Mouse (Mus musculus) lung, embryonic 14.5 days (tissue): ENCODE measurements at regions not wholly inside any gene's neighbourhood (a gene's known extent, or its start where the extent isn't known, plus 50 kb on each side); places are given as distances from the start of the nearest gene placed in this dataset.
A peak's percentile ranks its signal among the peaks of the same experiment; 100 is the strongest.

Experiments used
- ATAC-seq: fragments of 200-750 bp; cut with Nextera tagmentation; 2 replicates; pipeline ENCODE4 v1.8.0; 2017; ENCODE audit warnings: mild to moderate bottlenecking, moderate TSS enrichment, moderate library complexity; ENCODE audit not compliant: insufficient read depth
- DNase-seq: peaks from one replicate; pipeline ENCODE4 v3.0.0-alpha.2; 2015
- H3K27ac ChIP-seq: fragments of 300-500 bp; sonication (generic); 2 replicates; pipeline ENCODE4 v1.5.1; 2014; ENCODE audit warnings: low read depth, mild to moderate bottlenecking, moderate library complexity
- H3K27me3 ChIP-seq: fragments of 300-500 bp; sonication (generic); 2 replicates; pipeline ENCODE4 v1.6.1; 2014; ENCODE audit warnings: low read length, control low read depth; ENCODE audit not compliant: insufficient read depth
- H3K36me3 ChIP-seq: fragments of 300-500 bp; sonication (generic); 2 replicates; pipeline ENCODE4 v1.6.1; 2014; ENCODE audit warnings: control low read depth; ENCODE audit not compliant: insufficient read depth
- H3K4me1 ChIP-seq: fragments of 300-500 bp; sonication (generic); 2 replicates; pipeline ENCODE4 v1.6.1; 2014; ENCODE audit warnings: antibody characterized with exemption, control low read depth; ENCODE audit not compliant: insufficient read depth
- H3K4me2 ChIP-seq: fragments of 300-500 bp; sonication (generic); 2 replicates; pipeline ENCODE4 v1.6.1; 2014; ENCODE audit warnings: mild to moderate bottlenecking
- H3K4me3 ChIP-seq: fragments of 300-500 bp; sonication (generic); 2 replicates; pipeline ENCODE4 v1.5.1; 2014; ENCODE audit warnings: low read depth, low read length
- H3K9ac ChIP-seq: fragments of 300-500 bp; sonication (generic); 2 replicates; pipeline ENCODE4 v1.6.1; 2014
- H3K9me3 ChIP-seq: fragments of 300-500 bp; sonication (generic); 2 replicates; pipeline ENCODE4 v1.6.1; 2016; ENCODE audit warnings: low read depth, low read length, control low read depth
- CTCF ChIP-seq: IDR thresholded peaks from 2 replicates; pipeline ENCODE4 v1.5.1; 2016; ENCODE audit warnings: antibody characterized with exemption, low read depth
- WGBS: fragments of 180-500 bp; shearing (Covaris S2); extraction: QIAGEN DNeasy Blood & Tissue Kit; methylation state at CpG from one replicate; pipeline ENCODE4 v1.1.7; 2014; 5-methylcytosine and 5-hydroxymethylcytosine counted together

DNA sequence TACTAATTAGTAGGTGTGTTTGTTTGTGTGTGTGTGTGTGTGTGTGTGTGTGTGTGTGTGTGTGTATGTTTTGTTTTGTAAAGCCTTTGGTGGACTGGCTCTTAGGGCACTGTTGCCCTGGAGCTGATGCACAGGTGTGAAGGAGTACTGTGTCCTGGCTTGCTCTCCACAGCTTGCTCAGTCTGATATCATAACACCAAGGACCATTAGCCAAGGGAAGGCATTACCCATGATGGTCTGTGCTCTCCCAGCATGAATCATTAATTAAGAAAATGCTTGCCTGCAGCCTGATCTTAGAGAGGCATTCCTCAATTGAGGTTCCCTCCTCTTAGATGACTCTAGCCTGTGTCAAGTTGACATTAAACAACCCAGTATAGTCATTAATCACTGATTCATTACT, 54.7 kb downstream of the Spry2 start:
- ATAC-seq (no peak), DNase-seq (no peak)
- no peak for TF ChIP-seq CTCF
- Histone ChIP-seq H3K9ac (no peak overlapping the region), H3K4me3 (no peak overlapping the region), H3K27ac (no peak overlapping the region), H3K27me3 (no peaks in the 10 kb centered on the region), H3K36me3 (no peaks in the 10 kb centered on the region), H3K9me3 (no peaks in the 10 kb centered on the region), H3K4me1 (no peaks in the 10 kb centered on the region), H3K4me2 (no peak overlapping the region)

DNA sequence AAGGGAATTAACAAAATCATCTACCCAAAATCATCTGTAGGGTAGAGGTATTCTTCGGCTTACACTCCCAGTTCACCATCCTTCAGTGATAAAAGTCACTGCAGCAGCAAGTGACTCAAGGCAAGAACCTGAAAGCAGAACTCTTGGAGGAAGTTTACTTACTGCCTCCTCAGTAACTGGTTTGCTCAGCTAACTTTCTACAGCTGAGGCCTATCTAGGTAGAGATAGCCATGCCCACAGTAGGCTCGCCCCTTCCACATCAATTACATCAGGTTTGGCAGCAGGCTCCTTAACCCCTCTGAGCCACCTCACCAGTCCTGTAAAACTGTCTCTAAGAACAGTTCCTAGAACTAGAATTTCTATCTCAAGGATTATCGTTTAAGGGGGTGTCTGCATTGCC, 59.1 kb downstream of the Spry2 start:
- Histone ChIP-seq H3K9me3 (no peaks in the 10 kb centered on the region), H3K4me1 (no peaks in the 10 kb centered on the region), H3K36me3 (no peaks in the 10 kb centered on the region), H3K4me3 (no peak overlapping the region), H3K27ac (no peak overlapping the region), H3K4me2 (no peak overlapping the region), H3K9ac (no peak overlapping the region), H3K27me3 (no peaks in the 10 kb centered on the region)
- ATAC-seq (no peak), DNase-seq (no peak)
- 56% methylated on average over 3 of the region's 3 CpGs for WGBS
- TF ChIP-seq CTCF: no peak

DNA sequence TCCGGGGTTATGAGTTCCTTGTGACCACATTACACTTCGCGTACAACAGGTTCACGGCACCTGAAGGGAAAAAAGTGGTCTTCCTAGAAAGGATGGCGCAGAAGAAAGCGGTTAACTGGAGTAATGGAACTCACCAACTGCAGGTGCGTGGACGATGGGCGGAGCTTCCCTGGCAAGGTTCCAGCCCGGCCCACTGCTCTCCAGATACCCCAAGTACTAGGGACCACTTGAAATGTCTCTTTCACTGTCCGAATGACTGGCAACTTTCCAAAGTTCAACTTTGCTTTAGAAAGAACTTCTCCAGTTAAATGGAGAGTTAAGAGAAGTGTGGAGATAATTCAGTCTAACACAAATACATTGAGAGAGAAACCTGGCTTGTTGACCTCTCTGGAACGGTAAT, 65.9 kb downstream of the Spry2 start:
- WGBS: 66% methylated on average over 12 of the region's 12 CpGs
- ATAC-seq (peak; percentile 82), DNase-seq (peak; percentile 85)
- no peak for TF ChIP-seq CTCF
- Histone ChIP-seq H3K36me3 (no peaks in the 10 kb centered on the region), H3K27ac (no peak overlapping the region), H3K4me3 (no peak overlapping the region), H3K9me3 (no peaks in the 10 kb centered on the region), H3K27me3 (no peaks in the 10 kb centered on the region), H3K9ac (no peak overlapping the region), H3K4me1 (no peaks in the 10 kb centered on the region), H3K4me2 (no peak overlapping the region)

DNA sequence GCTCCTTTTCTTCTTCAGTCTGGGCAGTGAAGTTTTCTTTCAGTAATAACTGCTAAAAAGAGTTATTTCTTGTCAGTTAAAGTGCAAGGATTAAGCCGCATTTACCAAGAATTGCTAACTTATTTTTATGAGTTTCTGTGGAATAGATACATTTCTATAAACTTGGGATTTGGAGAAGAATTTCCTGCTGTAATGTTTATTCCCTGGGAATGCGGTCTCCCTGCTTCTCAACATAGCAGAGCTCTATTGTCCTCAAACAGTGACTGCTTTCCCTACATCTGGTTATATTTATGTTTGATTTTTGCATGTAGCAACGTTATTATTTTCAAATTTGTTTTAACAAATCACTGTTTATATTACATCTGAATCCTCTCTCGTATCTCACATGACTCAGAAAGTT, 66.3 kb downstream of the Spry2 start:
- no peak overlapping the region for H3K9ac ChIP-seq
- no peak overlapping the region for H3K4me3 ChIP-seq
- TF ChIP-seq CTCF: no peak
- H3K27me3 ChIP-seq: no peaks in the 10 kb centered on the region
- H3K4me1 ChIP-seq: no peaks in the 10 kb centered on the region
- no peak overlapping the region for H3K27ac ChIP-seq
- WGBS: 51% methylated on average over 4 of the region's 4 CpGs
- DNase-seq (no peak), ATAC-seq (no peak; the same call in 1 of the 2 replicates)
- no peak overlapping the region for H3K4me2 ChIP-seq
- H3K36me3 ChIP-seq: no peaks in the 10 kb centered on the region
- no peaks in the 10 kb centered on the region for H3K9me3 ChIP-seq

DNA sequence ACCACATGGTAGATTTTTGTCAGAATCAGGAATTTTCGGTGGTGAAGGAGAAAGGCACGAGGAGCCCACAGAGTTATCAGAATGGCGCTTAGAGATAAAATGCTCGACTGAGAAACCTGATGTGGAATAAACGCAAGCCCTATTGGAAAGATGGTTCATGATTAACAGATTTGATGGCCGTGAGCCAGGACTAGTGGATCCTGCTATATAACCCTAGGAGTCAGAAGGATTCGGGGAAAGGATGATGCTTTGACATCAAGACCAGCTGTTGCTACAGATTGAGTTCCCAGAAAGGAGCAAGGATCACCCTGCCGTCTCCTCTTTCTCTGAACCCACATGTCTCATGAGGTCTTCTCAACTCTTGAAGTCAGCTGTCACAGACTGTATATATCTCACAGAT, 73.5 kb downstream of the Spry2 start:
- H3K27ac ChIP-seq: no peak overlapping the region
- no peaks in the 10 kb centered on the region for H3K9me3 ChIP-seq
- H3K4me2 ChIP-seq: no peak overlapping the region
- H3K27me3 ChIP-seq: no peaks in the 10 kb centered on the region
- H3K4me1 ChIP-seq: no peaks in the 10 kb centered on the region
- TF ChIP-seq CTCF: no peak
- peak; percentile 29; the same call in 1 of the 2 replicates for ATAC-seq
- 51% methylated on average over 8 of the region's 8 CpGs for WGBS
- H3K9ac ChIP-seq: no peak overlapping the region
- no peaks in the 10 kb centered on the region for H3K36me3 ChIP-seq
- H3K4me3 ChIP-seq: no peak overlapping the region
- DNase-seq: peak; percentile 10

DNA sequence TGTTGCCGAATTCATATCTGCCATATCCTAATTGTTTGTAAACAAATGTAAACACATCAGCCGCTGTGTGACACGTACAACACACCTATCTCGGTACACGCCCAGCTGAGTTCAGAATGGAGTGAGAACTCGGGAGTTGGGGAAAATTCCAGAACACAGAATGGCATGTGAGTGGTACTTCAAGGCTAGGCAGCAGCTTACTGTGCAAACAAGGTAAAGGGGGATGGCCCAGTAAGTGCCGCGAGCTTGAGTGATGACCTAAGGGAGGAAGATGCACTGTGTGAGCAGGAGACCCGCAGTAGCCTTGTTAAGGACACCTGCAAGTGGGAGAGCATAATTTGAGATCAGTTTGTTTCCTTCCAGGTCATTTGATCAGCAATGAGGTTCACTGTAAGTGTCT, 74.0 kb downstream of the Spry2 start:
- no peaks in the 10 kb centered on the region for H3K36me3 ChIP-seq
- WGBS: 52% methylated on average over 9 of the region's 9 CpGs
- ATAC-seq: peak; percentile 93

DNA sequence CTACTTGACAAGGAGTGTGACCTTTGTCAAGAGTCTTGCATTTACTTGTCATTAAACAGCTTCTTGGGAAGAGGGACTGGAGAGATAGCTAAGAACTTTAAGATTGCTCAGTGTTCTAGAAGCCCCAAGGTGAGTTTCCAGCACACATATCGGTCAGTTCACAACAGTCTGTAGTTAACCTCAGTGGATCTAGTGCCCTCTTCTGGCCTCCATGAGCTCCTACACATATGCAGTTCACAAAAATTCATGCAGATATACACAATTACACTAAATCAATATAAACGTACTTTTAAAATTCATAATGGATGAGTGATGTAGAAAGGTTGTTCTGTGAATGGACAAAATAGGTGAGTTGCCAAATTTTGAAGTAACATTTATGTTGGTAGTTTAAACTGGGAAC, 77.1 kb downstream of the Spry2 start:
- Histone ChIP-seq H3K36me3 (no peaks in the 10 kb centered on the region), H3K9me3 (no peaks in the 10 kb centered on the region), H3K9ac (no peak overlapping the region), H3K27ac (no peak overlapping the region), H3K4me2 (no peak overlapping the region), H3K4me3 (no peak overlapping the region), H3K4me1 (peaks cover 3% of the 10 kb centered on the region; the same call in 1 of the 2 replicates), H3K27me3 (no peaks in the 10 kb centered on the region)
- ATAC-seq (no peak), DNase-seq (no peak)
- TF ChIP-seq CTCF: 0 out of 2 replicates have a peak, but pooled peaks have one; percentile 5
- WGBS: 88% methylated on average over 2 of the region's 2 CpGs

More for the DNA sequence above, 74.0 kb downstream of the Spry2 start:
- Histone ChIP-seq H3K4me2 (no peak overlapping the region), H3K27me3 (no peaks in the 10 kb centered on the region), H3K4me3 (no peak overlapping the region), H3K9me3 (no peaks in the 10 kb centered on the region), H3K4me1 (no peaks in the 10 kb centered on the region), H3K9ac (no peak overlapping the region), H3K27ac (no peak overlapping the region)
- peak; percentile 59 for DNase-seq
- no peak for TF ChIP-seq CTCF

DNA sequence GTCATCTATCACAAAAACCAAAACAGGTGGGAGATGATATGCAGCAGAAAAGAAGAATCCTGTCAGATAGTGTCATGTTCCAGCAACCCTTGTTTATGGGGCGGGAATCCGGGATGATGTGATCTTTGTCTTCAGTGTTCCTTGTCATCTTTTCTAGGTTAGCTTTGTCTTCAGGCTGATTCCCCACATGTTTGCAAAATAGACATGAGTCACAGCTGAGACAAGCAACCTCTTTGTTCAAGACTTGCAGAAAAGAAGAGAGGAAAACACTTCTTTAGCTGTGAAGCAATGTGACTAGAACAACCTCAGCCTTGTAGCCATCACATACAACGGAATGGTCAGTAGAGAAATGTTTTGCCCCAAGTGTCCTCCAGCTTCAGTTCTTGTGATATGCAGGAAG, 77.8 kb downstream of the Spry2 start:
- 87% methylated on average over 3 of the region's 3 CpGs for WGBS
- DNase-seq (no peak), ATAC-seq (no peak)
- no peak overlapping the region for H3K4me2 ChIP-seq
- no peak overlapping the region for H3K27ac ChIP-seq
- H3K4me3 ChIP-seq: no peak overlapping the region
- TF ChIP-seq CTCF: no peak
- H3K4me1 ChIP-seq: peaks cover 3% of the 10 kb centered on the region; the same call in 1 of the 2 replicates
- H3K9ac ChIP-seq: no peak overlapping the region
- H3K27me3 ChIP-seq: no peaks in the 10 kb centered on the region
- no peaks in the 10 kb centered on the region for H3K36me3 ChIP-seq
- no peaks in the 10 kb centered on the region for H3K9me3 ChIP-seq
